Mouse (Mus musculus) megakaryocyte, embryonic 14.5 days (primary cell): ENCODE measurements around the gene Parp1.

ENCODE experiments used
- FLI1 ChIP-seq: IDR thresholded peaks from 2 replicates; pipeline ENCODE4 v1.6.1; 2012; ENCODE audit warnings: low read length, inconsistent platforms, mixed read lengths
- GATA1 ChIP-seq: IDR thresholded peaks from 3 replicates; pipeline ENCODE4 v1.6.1; 2012; ENCODE audit warnings: mixed read lengths, low read length, inconsistent platforms, borderline replicate concordance

DNA sequence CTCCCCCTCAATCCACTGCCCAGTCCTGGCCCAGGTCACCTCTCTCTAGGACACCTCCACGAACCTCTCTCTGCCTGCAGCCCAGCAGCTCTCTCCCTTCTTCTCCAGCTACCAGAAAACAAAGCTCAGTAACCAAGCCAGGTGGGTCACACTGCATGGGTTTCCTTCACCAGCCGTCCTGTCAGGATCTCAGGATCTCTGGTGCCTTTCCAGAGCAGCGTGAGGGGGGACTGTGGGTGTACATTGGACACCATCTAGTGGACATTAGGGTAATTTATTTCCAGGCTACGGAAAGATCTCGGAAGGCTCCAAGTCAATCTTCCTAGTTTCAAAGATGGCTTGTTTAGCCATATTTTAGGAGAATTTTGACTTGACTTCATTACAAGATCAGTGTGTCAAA, 18.0 kb upstream of the Parp1 start:
- TF ChIP-seq GATA1 (no peak), FLI1 (no peak)
